Mouse (Mus musculus) ovary, postnatal 36 days (tissue): ENCODE data around the gene Fbxl7.

ENCODE experiments used
- DNase-seq: peaks from one replicate; pipeline ENCODE4 v3.0.0; 2022; ENCODE audit warnings: low spot score, mixed read lengths

Gene Fbxl7

GRCm38 (mm10) chr15:26693075-26693474 is 202.3 kb downstream of the Fbxl7 start:
- no peak for DNase-seq

- no peak for DNase-seq
Observed at GRCm38 (mm10) chr15:26688472-26689104, 206.8 kb downstream of the Fbxl7 start.

GRCm38 (mm10) chr15:26687729-26688128 is 207.7 kb downstream of the Fbxl7 start:
- DNase-seq, result no peak

GRCm38 (mm10) chr15:26682279-26682678 is 213.1 kb downstream of the Fbxl7 start:
- no peak for DNase-seq

- DNase-seq, result peak; percentile 5
Observed at GRCm38 (mm10) chr15:26673239-26673859, 222.0 kb downstream of the Fbxl7 start.

- DNase-seq, result no peak
Observed at GRCm38 (mm10) chr15:26654988-26655387, 240.4 kb downstream of the Fbxl7 start.

GRCm38 (mm10) chr15:26642563-26642962 is 252.8 kb downstream of the Fbxl7 start:
- no peak for DNase-seq

GRCm38 (mm10) chr15:26639726-26640125 is 255.7 kb downstream of the Fbxl7 start:
- DNase-seq, result no peak

GRCm38 (mm10) chr15:26635591-26635990 is 259.8 kb downstream of the Fbxl7 start:
- no peak for DNase-seq

- no peak for DNase-seq
Observed at GRCm38 (mm10) chr15:26628181-26628580, 267.2 kb downstream of the Fbxl7 start.

- DNase-seq, result no peak
Observed at GRCm38 (mm10) chr15:26623242-26623641, 272.1 kb downstream of the Fbxl7 start.

GRCm38 (mm10) chr15:26620279-26620678 is 275.1 kb downstream of the Fbxl7 start:
- DNase-seq, result peak; percentile 58

GRCm38 (mm10) chr15:26619221-26619620 is 276.2 kb downstream of the Fbxl7 start:
- peak; percentile 54 for DNase-seq

GRCm38 (mm10) chr15:26596239-26596638 is 299.1 kb downstream of the Fbxl7 start:
- no peak for DNase-seq

- DNase-seq, result no peak
Observed at GRCm38 (mm10) chr15:26579947-26580709, 315.3 kb downstream of the Fbxl7 start.

GRCm38 (mm10) chr15:26578500-26578899 is 316.9 kb downstream of the Fbxl7 start:
- no peak for DNase-seq

GRCm38 (mm10) chr15:26566076-26566475 is 329.3 kb downstream of the Fbxl7 start:
- no peak for DNase-seq

GRCm38 (mm10) chr15:26553620-26554019 is 341.8 kb downstream of the Fbxl7 start:
- DNase-seq, result no peak

- no peak for DNase-seq
Observed at GRCm38 (mm10) chr15:26533997-26534700, 361.2 kb downstream of the Fbxl7 start.

GRCm38 (mm10) chr15:26519220-26519631 is 376.2 kb downstream of the Fbxl7 start:
- DNase-seq, result no peak

- DNase-seq, result no peak
Observed at GRCm38 (mm10) chr15:26501024-26501423, 394.4 kb downstream of the Fbxl7 start.
